Mouse (Mus musculus) intestine, embryonic 16.5 days (tissue): ENCODE data around the gene Anxa6. TPM values are rescaled to one million over a fixed set of nuclear protein-coding genes. Genes with fewer than 3 reads are reported as not detected.

Experiments used
- ATAC-seq: fragments of 200-750 bp; cut with Nextera tagmentation; 2 replicates; pipeline ENCODE4 v1.8.0; 2017; ENCODE audit warnings: moderate TSS enrichment, moderate library complexity
- H3K27ac ChIP-seq: fragments of 300-500 bp; sonication (generic); 2 replicates; pipeline ENCODE4 v1.5.1; 2014; ENCODE audit warnings: mild to moderate bottlenecking, low read length
- H3K27me3 ChIP-seq: fragments of 300-500 bp; sonication (generic); replicated peaks from 2 replicates; pipeline ENCODE4 v1.6.1; 2014; ENCODE audit warnings: low read length, control low read depth, mixed read lengths; ENCODE audit not compliant: control insufficient read depth, insufficient read depth
- H3K36me3 ChIP-seq: fragments of 300-500 bp; sonication (generic); 2 replicates; pipeline ENCODE4 v1.6.1; 2014; ENCODE audit warnings: low read length, control low read depth; ENCODE audit not compliant: control insufficient read depth, insufficient read depth
- H3K4me1 ChIP-seq: fragments of 300-500 bp; sonication (generic); 2 replicates; pipeline ENCODE4 v1.6.1; 2014; ENCODE audit warnings: low read length, control low read depth, mixed read lengths; ENCODE audit not compliant: control insufficient read depth, insufficient read depth
- H3K4me2 ChIP-seq: fragments of 300-500 bp; sonication (generic); 2 replicates; pipeline ENCODE4 v1.6.1; 2014; ENCODE audit warnings: low read depth, low read length, control low read depth
- H3K4me3 ChIP-seq: fragments of 300-500 bp; sonication (generic); 2 replicates; pipeline ENCODE4 v1.5.1; 2014; ENCODE audit warnings: mild to moderate bottlenecking, low read length
- H3K9ac ChIP-seq: fragments of 300-500 bp; sonication (generic); 2 replicates; pipeline ENCODE4 v1.6.1; 2014; ENCODE audit warnings: low read depth, low read length
- H3K9me3 ChIP-seq: fragments of 300-500 bp; sonication (generic); 2 replicates; pipeline ENCODE4 v1.6.1; 2016; ENCODE audit warnings: low read length, control low read depth; ENCODE audit not compliant: control insufficient read depth
- WGBS: fragments of 180-500 bp; shearing (Covaris S2); extraction: QIAGEN DNeasy Blood & Tissue Kit; methylation state at CpG from one replicate; pipeline ENCODE4 v1.1.7; 2014; 5-methylcytosine and 5-hydroxymethylcytosine counted together
- polyA plus RNA-seq: library from polyadenylated mRNA; unstranded; fragments of >200 nt; fragmentation: Nextera tagmentation; extraction: Ambion mirVana; gene quantifications from 2 replicates; pipeline ENCODE4 v1.2.1, GENCODE M21; 2015

The Anxa6 gene
- polyA plus RNA-seq, 1 experiment from 2014 or later = 247 TPM

DNA sequence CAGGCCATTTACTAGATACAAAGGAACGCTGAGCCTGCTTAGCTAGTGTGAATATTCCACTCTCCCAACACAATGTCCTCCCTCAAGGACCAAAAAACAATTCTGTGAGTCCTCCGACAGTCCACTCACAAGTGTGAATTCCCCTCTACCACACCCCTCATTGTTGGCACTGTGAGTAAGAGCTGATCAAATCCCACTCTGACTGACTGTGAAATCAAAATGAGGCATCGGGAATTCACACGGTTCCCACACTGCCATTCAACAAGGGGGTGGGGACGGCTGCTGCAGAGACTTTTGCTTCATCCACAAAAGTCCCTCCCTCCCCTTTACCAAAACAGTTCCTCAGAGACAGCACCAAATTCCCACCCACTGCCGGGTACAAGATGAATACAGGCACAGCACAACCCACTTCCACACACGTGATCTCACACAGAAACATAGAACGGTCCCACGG lies 79.2 kb downstream of the Anxa6 start:
- Histone ChIP-seq H3K9me3 (no peaks in the 10 kb centered on the region), H3K4me1 (peaks cover 32% of the 10 kb centered on the region), H3K27me3 (no peaks in the 10 kb centered on the region), H3K4me3 (no peak overlapping the region), H3K36me3 (0 out of 2 replicates have a peak, but pooled peaks cover 3% of the 10 kb centered on the region), H3K4me2 (no peak overlapping the region; the same call in 1 of the 2 replicates), H3K9ac (no peak overlapping the region), H3K27ac (no peak overlapping the region)
- ATAC-seq = no peak
- WGBS = 50% methylated on average over 9 of the region's 9 CpGs

DNA sequence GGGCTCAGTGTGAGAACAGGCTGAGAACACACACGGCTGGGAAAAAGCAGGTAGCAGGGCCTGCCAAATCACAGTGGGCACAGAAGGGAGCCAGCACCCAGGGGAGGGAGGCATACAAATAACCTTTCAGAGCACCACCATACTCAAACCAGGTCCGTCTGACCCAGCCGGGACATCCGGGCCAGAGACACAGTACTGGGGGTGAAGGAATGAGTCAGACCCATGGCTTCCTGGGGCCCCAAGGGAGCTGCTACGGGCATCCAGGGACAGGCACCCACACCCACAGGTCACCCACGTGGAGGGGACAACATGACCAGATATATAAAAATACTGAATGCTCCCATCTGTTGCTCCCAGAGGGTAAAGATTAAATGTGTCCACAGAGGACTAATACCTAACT lies 80.6 kb downstream of the Anxa6 start:
- H3K27me3 ChIP-seq = no peaks in the 10 kb centered on the region
- no peaks in the 10 kb centered on the region for H3K9me3 ChIP-seq
- H3K27ac ChIP-seq = no peak overlapping the region
- no peak for ATAC-seq
- no peak overlapping the region for H3K4me3 ChIP-seq
- no peak overlapping the region for H3K4me2 ChIP-seq
- H3K4me1 ChIP-seq = peaks cover 25% of the 10 kb centered on the region
- WGBS = 62% methylated on average over 6 of the region's 6 CpGs
- 0 out of 2 replicates have a peak, but pooled peaks cover 3% of the 10 kb centered on the region for H3K36me3 ChIP-seq
- H3K9ac ChIP-seq = no peak overlapping the region

DNA sequence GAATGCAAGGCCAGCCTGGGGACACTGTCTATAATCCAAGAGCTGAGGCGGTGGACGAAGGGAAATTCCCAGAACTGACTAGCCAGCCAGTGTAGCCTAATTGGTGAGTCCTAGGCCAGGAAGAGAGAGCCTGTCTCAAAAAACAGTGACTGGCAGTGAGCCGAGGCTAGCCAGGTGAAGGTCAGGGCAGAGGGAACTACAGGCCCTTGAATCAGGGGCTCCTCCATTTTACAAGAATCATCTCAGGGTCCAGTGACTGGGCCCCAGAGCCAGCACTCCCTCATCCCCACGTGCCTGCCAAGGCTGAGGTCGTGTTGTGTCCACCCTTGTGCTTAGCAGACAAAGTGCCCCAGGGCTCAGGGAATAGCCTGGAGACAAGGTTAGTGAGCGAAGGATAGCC lies 82.6 kb downstream of the Anxa6 start:
- H3K9ac ChIP-seq = no peak overlapping the region
- WGBS = 83% methylated on average over 6 of the region's 6 CpGs
- H3K27ac ChIP-seq = no peak overlapping the region
- H3K4me1 ChIP-seq = peaks cover 22% of the 10 kb centered on the region
- ATAC-seq = no peak
- no peak overlapping the region for H3K4me2 ChIP-seq
- no peaks in the 10 kb centered on the region for H3K9me3 ChIP-seq
- H3K36me3 ChIP-seq = 0 out of 2 replicates have a peak, but pooled peaks cover 3% of the 10 kb centered on the region
- H3K27me3 ChIP-seq = no peaks in the 10 kb centered on the region
- no peak overlapping the region for H3K4me3 ChIP-seq

DNA sequence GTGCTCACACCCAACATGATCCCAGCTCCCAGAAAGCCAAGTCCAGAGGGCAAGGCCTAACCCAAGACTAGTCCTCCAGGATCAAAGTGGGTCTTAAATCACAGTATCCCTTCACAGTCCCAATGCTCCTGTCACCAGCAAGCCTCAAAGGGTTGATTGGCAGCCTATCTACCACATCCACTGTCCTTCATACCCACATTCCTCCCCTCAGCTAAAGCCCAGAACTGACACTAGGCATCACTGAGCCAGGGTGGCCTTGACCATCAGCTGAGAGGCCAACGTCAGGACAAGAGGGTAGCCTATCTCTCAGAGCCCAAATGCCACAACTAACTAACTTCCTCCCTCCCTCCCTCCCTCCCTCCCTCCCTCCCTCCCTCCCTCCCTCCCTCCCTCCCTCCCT lies 83.5 kb downstream of the Anxa6 start:
- H3K9ac ChIP-seq = no peak overlapping the region
- H3K4me3 ChIP-seq = no peak overlapping the region
- 53% methylated on average over 1 of the region's 1 CpGs for WGBS
- H3K27ac ChIP-seq = no peak overlapping the region
- H3K27me3 ChIP-seq = no peaks in the 10 kb centered on the region
- peaks cover 17% of the 10 kb centered on the region for H3K4me1 ChIP-seq
- no peaks in the 10 kb centered on the region for H3K9me3 ChIP-seq
- H3K36me3 ChIP-seq = 0 out of 2 replicates have a peak, but pooled peaks cover 3% of the 10 kb centered on the region
- no peak overlapping the region for H3K4me2 ChIP-seq
- ATAC-seq = no peak

DNA sequence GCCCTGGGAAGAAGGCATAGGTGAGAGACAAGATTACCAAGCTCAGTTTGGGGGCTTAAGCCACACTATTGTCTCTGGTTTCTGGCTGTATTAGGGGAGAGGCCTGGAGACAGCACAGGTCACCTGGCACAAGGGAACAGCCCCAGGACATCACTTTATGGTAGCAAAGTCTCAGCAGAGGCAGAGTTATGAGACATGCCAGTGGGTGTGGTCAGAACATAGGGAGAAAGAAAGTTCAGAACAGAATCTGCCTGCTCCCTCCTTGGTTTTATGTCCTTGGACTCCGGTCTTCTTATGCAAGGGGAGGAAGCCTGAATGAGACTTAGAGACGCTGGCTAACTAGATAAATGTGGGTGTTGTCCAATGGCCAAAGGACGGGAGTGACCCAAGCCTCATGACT lies 88.5 kb downstream of the Anxa6 start:
- H3K27ac ChIP-seq = peak overlapping the region; percentile 86
- peak; percentile 88 for ATAC-seq
- H3K36me3 ChIP-seq = no peaks in the 10 kb centered on the region
- no peak overlapping the region for H3K4me3 ChIP-seq
- H3K4me2 ChIP-seq = no peak overlapping the region
- H3K27me3 ChIP-seq = no peaks in the 10 kb centered on the region
- 63% methylated on average over 3 of the region's 3 CpGs for WGBS
- peaks cover 15% of the 10 kb centered on the region for H3K4me1 ChIP-seq
- H3K9ac ChIP-seq = peak overlapping the region; percentile 31; the same call in 1 of the 2 replicates
- no peaks in the 10 kb centered on the region for H3K9me3 ChIP-seq

DNA sequence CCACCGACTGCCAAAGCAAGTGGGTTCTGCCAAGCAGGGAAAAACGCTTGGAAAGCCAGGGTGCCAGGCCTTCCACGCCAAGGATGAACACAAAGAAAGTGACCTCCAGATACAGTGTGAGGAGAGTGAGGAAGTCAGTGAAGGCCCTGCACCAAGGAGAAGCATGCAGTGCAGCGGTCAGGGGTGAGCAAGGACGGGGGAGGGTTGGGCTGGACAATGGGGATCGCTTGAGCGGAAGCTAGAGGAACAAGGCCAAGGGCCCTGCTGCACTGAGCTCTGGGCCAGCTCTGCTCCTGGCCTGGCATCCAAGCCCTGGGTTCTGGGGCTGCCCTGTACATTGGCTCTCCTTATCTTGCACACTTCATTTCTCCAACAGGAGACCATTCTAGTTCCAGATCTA lies 93.2 kb downstream of the Anxa6 start:
- no peak overlapping the region for H3K27ac ChIP-seq
- peaks cover 34% of the 10 kb centered on the region for H3K4me1 ChIP-seq

DNA sequence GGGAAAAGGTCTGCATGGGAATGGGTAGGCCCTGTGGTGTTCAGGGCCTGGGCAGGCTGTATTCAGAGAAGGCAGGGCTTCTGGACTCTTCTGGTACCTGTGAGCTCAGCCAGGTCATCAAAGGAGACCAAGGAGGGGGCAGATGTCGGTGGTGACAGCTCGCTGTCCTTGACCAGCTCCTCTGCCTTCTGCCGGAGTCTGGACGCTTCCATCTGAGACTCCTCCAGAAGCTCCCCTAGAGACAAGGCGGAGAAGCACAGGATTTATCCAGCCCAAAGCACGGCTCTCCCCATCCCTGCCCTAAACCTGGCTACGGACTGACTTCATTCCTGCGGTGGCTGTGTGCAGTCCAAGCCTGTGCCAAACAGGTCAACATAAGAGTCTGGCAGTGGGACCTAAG lies 93.7 kb downstream of the Anxa6 start:
- WGBS = 81% methylated on average over 8 of the region's 8 CpGs
- Histone ChIP-seq H3K4me2 (no peak overlapping the region), H3K9ac (no peak overlapping the region), H3K4me3 (no peak overlapping the region), H3K27me3 (no peaks in the 10 kb centered on the region), H3K27ac (peak overlapping the region; percentile 31; the same call in 1 of the 2 replicates), H3K9me3 (no peaks in the 10 kb centered on the region), H3K36me3 (peaks cover 4% of the 10 kb centered on the region; the same call in 1 of the 2 replicates), H3K4me1 (peaks cover 32% of the 10 kb centered on the region)
- no peak for ATAC-seq

More for the DNA sequence above, 93.2 kb downstream of the Anxa6 start:
- H3K9ac ChIP-seq = peak overlapping the region; percentile 33; the same call in 1 of the 2 replicates
- ATAC-seq = no peak
- no peak overlapping the region for H3K4me2 ChIP-seq
- WGBS = 84% methylated on average over 7 of the region's 7 CpGs
- no peaks in the 10 kb centered on the region for H3K27me3 ChIP-seq
- no peak overlapping the region for H3K4me3 ChIP-seq
- no peaks in the 10 kb centered on the region for H3K9me3 ChIP-seq
- H3K36me3 ChIP-seq = peaks cover 4% of the 10 kb centered on the region; the same call in 1 of the 2 replicates

DNA sequence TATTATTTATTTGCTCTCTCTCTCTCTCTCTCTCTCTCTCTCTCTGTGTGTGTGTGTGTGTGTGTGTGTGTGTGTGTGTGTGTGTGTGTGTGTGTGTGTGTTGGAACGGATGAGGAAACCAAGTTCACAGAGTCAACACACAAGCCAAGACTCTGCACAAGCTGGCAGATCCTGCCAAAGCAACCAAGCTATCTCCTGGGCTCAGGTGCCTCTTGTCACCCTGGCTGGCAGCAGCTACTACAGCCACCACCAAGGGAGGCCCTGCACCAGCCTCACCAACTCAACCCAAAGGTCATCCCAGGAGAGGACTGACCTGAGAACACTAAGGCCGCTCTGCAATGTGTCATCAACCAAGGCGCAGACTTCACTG lies 96.5 kb downstream of the Anxa6 start:
- peaks cover 13% of the 10 kb centered on the region for H3K36me3 ChIP-seq
- WGBS = 72% methylated on average over 3 of the region's 3 CpGs
- H3K27ac ChIP-seq = peak overlapping the region; percentile 73
- no peak overlapping the region for H3K4me2 ChIP-seq
- 0 out of 2 replicates have a peak overlapping the region, but pooled peaks have one; percentile 25 for H3K9ac ChIP-seq
- H3K4me1 ChIP-seq = peaks cover 22% of the 10 kb centered on the region
- ATAC-seq = peak; percentile 54
- H3K4me3 ChIP-seq = no peak overlapping the region
- H3K27me3 ChIP-seq = no peaks in the 10 kb centered on the region
- H3K9me3 ChIP-seq = no peaks in the 10 kb centered on the region

DNA sequence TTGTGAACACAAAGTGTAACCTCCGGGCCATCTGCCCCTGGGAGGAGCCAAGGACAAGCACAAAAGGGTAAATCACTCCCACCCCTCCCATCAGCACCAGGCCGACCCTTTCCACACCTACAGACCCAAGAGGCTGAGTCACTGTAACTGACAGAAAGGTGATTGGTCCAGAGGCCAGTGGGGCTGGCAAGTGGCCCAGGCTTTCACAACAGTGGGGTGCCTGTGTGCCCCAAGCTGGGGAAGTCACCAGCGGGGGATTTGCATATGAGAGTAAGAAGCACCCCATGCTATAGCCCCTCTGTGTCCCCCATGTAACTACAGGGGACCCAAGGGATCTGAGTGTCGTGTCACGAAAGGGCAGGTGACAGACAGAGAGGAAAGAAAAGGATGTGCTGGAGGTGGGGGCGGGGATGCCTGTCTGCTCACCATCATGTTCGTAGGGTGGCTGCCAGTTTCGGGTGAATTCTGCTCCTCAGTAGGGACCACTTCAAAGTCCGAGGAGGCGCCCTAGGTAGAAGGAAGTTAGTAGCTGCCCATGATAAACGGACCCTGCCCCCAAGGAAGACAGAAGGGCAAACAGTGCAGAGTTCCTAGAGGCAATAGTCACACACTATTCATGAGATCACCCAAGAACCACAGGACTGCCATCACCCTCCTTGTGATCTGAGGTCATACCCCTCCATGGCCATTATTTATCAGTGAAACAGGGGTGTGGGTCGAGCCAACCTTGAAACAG lies 97.0 kb downstream of the Anxa6 start:
- Histone ChIP-seq H3K27me3 (no peaks in the 10 kb centered on the region), H3K9me3 (no peaks in the 10 kb centered on the region), H3K4me3 (no peak overlapping the region), H3K4me1 (peaks cover 22% of the 10 kb centered on the region), H3K9ac (0 out of 2 replicates have a peak overlapping the region, but pooled peaks have one; percentile 22), H3K36me3 (peaks cover 16% of the 10 kb centered on the region), H3K27ac (peak overlapping the region; percentile 52), H3K4me2 (no peak overlapping the region)
- WGBS = 31% methylated on average over 12 of the region's 12 CpGs
- ATAC-seq = peak; percentile 89
